Mouse (Mus musculus) granulocyte monocyte progenitor cell, adult 5-6 weeks (primary cell): Measurements from ENCODE around the gene Schip1. TPM values are rescaled to one million over a fixed set of nuclear protein-coding genes. Genes with fewer than 3 reads are reported as not detected.

Experiments
- ATAC-seq: replicated peaks from 2 replicates; pipeline ENCODE4 v1.8.0; 2016; ENCODE audit warnings: mild to moderate bottlenecking, moderate TSS enrichment, inconsistent platforms; ENCODE audit not compliant: poor library complexity, severe bottlenecking
- total RNA-seq, 2 experiments: library from RNA; stranded (forward) in 1 of 2; stranded (reverse) in 1 of 2; fragments of 200-712, 200-1000 nt in 1 of 2; fragments of >200 nt in 1 of 2; fragmentation: Nextera tagmentation in 1 of 2; gene quantifications; 2 replicates each; pipeline ENCODE4 v1.2.3; 2014 to 2017

Gene Schip1
- total RNA-seq, 2 experiments from 2014 or later = 2.5 to 5.2 TPM

- ATAC-seq = peak; percentile 40
Measured at GRCm38 (mm10) chr3:68572249-68573225, 507.9 kb downstream of the Schip1 start.

GRCm38 (mm10) chr3:68573226-68573624 is 508.6 kb downstream of the Schip1 start:
- ATAC-seq = no peak

- ATAC-seq = no peak
Measured at GRCm38 (mm10) chr3:68574097-68574496, 509.5 kb downstream of the Schip1 start.

GRCm38 (mm10) chr3:68574565-68574964 is 510.0 kb downstream of the Schip1 start:
- ATAC-seq = no peak

- no peak for ATAC-seq
Measured at GRCm38 (mm10) chr3:68575636-68576340, 511.2 kb downstream of the Schip1 start.

GRCm38 (mm10) chr3:68576431-68576830 is 511.8 kb downstream of the Schip1 start:
- ATAC-seq = no peak

GRCm38 (mm10) chr3:68576948-68577347 is 512.3 kb downstream of the Schip1 start:
- ATAC-seq = no peak

GRCm38 (mm10) chr3:68581591-68581990 is 517.0 kb downstream of the Schip1 start:
- no peak for ATAC-seq

- ATAC-seq = peak; percentile 53; the same call in 1 of the 2 replicates
Measured at GRCm38 (mm10) chr3:68582103-68582740, 517.6 kb downstream of the Schip1 start.

- no peak for ATAC-seq
Measured at GRCm38 (mm10) chr3:68583031-68583693, 518.6 kb downstream of the Schip1 start.

GRCm38 (mm10) chr3:68583771-68584511 is 519.3 kb downstream of the Schip1 start:
- no peak for ATAC-seq

- no peak for ATAC-seq
Measured at GRCm38 (mm10) chr3:68585213-68585612, 520.6 kb downstream of the Schip1 start.

- ATAC-seq = no peak
Measured at GRCm38 (mm10) chr3:68586646-68587064, 522.1 kb downstream of the Schip1 start.

GRCm38 (mm10) chr3:68587567-68588245 is 523.1 kb downstream of the Schip1 start:
- no peak for ATAC-seq

- ATAC-seq = no peak
Measured at GRCm38 (mm10) chr3:68589220-68589840, 524.7 kb downstream of the Schip1 start.

GRCm38 (mm10) chr3:68590436-68590835 is 525.8 kb downstream of the Schip1 start:
- no peak for ATAC-seq

- no peak for ATAC-seq
Measured at GRCm38 (mm10) chr3:68592575-68592974, 528.0 kb downstream of the Schip1 start.

GRCm38 (mm10) chr3:68593073-68593867 is 528.7 kb downstream of the Schip1 start:
- ATAC-seq = no peak
